Mouse (Mus musculus): ENCODE results near the gene Hat1.

Gene Hat1

DNA sequence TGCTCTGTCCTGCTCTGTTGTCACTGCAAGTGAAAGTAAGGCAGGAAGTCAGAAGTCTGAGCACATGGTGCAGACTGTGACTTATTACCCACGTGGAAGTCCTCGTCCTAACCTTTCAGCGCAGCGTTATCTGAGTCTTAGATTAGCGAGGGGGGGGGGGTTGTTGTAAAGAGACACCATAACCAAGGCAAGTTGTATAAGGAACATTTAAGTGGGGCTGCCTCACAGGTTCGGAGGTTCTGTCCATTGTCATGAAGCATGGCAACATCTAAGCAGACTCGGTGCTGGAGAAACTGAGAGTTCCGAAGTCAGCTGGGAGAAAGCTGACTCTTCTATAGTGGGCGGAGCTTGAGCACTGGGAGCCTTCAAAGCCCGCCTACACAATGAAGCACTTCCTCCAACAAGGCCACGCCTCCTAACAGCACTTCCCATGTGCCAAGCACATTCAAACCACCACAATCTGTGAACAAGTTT lies 12.3 kb upstream of the Hat1 start:
- DNase-seq (ENCODE audit: low spot score in 2 of 2) = no peak

DNA sequence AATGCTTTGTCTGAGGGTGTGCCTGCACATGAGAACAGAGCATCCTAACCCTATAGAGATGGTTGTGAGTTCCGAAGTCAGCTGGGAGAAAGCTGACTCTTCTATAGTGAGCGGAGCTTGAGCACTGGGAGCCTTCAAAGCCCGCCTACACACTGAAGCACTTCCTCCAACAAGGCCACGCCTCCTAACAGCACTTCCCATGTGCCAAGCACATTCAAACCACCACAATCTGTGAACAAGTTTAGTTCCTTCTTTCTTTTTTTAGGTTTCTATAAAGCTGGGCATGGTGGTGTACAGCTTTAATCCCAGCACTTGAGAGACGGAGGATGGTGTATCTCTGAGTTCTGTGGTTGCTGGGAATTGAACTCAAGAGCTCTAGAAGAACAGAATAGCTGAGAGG lies 11.3 kb upstream of the Hat1 start:
- DNase-seq (ENCODE audit: low spot score in 2 of 2) = no peak

DNA sequence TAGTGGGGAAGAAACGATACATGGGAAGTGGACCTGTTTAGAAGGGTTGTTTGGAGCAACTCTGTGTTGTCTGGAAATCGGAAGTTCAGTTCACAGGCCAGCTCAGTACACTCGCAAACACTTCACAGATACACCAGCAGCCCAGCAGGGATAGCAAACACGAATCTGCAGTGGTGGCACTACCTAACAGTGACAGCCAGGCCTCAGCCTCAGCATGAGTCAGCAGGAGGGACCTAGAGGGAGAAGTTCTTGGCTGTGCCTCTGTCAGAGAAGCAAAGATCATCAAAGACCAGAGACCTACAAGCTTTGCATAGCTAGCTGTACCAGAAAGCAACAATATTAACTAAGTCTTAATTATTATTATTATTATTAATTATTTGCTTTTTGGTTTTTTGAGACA lies 6.8 kb upstream of the Hat1 start:
- DNase-seq (ENCODE audit: low spot score in 2 of 2) = no peak

DNA sequence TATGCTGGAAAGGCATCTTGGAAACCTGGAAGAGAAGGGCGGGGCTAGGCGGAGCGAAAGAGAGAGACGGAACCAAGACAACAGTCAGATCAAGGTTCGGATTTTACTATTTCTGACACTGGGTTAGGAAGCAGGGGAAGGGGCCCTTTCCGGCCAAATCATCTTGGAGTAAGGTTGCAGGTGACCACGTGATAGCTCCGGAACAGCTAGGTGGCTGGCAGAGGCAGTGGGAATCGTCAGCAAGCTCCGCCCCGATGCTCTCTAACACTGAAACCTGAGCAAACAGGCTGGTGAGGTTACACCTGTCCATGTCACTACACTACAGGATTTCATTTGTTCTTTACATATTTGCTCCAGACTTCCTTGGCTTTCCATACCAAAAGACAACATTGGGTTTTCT lies 4.9 kb upstream of the Hat1 start:
- no peak for DNase-seq (ENCODE audit: low spot score in 2 of 2)

DNA sequence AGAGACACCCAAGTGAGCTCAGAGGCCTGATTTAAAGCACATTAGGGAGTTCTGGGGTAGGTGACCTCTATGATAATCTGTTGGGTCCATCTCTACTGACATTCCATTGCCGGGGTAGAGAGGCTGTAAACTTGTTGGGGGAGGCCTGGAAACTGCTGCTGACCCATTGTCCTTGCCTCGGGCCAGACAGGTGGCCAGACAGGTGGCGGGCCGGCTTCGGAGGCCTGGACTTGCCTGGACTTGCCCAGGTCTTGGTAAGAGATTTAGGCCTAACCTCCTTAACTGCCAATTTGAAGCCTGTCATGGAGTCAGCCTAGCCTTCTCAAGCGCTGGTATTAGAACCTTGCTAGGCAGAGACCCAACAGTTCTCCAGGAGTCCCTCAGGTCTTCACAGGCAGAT lies 992 bp upstream of the Hat1 start:
- DNase-seq (ENCODE audit: low spot score in 2 of 2) = no peak

DNA sequence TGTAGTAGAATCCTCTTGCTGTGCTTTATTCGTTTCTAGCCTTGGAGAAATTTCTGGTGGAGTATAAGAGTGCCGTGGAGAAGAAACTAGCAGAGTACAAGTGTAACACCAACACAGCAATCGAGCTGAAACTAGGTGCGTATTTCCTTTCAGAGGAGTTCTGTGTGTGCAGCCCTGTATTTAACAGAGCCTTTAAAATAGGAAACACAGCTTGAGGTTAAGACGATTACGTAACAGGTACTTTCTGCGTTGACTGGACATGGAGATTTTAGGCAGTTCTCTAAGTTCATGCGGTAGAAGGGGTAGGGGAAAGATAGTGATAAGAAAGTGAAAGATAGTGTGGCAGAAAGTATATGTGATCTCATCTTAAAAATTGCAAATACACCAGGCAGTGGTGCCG lies 1.1 kb downstream of the Hat1 start:
- DNase-seq (ENCODE audit: low spot score in 2 of 2) = no peak

DNA sequence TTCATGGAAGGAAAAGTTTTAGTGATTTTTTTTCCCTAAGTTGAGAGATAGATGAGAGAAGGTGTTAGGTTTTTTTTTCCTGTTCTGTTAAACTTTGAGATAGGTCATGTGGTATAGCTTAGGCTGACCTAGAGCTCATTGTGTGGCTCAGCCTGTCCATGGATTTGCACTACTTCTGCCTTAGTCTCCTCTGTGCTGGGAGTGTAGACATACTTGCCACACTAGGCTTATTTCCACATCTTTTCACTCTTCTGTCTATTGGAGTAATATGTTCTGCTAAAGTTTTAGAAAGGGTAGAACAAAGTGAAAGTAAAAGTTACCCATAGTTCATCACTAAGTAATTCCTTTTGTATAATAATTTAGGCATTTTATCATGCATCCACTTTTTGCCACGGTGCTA lies 16.9 kb downstream of the Hat1 start:
- DNase-seq (ENCODE audit: low spot score in 2 of 2) = no peak

DNA sequence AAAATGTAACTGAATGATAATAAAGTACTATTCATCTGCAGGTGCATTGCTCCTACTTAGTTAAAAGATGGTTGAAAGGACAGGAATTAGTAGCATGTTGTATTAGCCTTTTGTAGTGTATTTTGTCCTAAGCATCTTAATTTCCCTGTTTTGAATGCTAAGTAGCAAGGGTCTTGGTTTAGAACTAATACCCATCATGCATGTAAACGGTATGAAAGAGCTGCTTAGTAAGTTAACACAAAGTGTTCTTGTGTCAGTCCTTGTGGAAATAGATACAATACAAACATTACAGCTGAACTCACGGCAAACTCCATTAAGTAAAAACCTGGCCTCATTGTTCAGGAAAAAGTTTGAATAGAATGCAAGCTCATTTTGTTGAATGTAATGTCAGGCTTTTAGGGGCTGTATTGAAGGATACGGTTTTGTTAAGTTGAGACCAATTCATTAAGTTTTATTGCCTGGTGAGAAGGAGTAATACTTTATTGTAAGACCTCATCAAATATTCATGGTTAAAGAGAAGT lies 30.1 kb downstream of the Hat1 start:
- DNase-seq (ENCODE audit: low spot score in 2 of 2) = no peak

DNA sequence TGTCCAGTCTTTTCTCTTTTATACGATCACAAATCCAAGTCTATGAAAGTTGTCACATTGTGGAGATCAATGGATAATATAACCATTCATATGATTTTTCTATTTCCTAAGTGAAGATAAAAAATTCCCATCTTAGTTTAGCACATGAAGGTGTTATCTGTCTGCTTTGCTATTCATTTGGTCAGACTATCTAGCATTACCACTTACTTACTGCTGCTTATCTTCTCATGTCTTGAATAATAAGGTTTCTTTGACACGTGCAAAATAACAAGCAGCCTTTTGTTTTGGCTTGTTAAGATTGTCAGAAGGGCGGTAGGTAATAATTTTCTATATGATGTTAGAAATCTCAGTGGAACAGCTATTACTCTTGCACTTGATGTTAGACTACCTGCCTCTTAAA lies 30.6 kb downstream of the Hat1 start:
- DNase-seq (ENCODE audit: low spot score in 2 of 2) = no peak

DNA sequence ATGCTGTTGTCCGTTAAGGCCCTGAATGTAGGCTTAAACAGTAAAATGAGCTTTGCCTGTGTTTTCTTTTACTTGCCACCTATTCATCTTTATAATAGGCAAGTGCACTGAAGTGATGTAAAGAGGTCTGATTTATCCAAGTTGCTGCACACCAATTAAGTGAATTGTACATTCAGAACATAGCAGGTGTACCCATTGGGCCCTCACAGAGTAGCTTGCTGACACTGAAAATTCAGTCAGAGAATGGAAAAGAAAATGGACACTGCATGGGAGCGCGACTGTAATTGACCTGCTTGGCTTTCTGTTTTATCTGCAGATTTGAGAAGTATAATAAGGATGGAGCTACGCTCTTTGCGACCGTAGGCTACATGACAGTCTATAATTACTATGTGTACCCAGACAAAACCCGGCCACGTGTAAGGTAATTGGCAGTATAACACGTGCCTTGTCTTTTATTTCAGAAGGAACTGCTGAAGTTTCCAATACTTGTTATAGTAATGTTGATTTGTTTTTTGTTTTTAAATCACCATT lies 32.2 kb downstream of the Hat1 start:
- no peak for DNase-seq (ENCODE audit: low spot score in 2 of 2)

DNA sequence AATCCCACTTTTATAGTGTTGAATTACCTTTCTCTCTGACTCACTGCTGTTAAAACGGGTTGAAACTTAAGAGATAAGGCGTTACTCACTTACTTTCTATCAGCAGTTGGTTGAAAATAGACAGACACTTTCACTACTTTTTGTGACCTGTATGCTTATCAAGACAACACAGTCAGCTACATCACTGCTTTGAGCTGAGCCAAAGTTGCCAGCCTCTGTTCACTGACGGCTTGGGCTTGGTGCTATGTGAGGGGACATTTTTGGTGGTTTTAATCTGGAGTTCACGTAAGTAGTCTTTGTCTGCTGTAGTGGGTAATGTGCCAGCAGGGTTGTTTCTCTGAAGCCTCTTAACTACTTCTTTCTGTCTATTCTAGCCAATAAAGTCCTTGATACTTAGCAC lies 35.8 kb downstream of the Hat1 start:
- no peak for DNase-seq (ENCODE audit: low spot score in 2 of 2)

DNA sequence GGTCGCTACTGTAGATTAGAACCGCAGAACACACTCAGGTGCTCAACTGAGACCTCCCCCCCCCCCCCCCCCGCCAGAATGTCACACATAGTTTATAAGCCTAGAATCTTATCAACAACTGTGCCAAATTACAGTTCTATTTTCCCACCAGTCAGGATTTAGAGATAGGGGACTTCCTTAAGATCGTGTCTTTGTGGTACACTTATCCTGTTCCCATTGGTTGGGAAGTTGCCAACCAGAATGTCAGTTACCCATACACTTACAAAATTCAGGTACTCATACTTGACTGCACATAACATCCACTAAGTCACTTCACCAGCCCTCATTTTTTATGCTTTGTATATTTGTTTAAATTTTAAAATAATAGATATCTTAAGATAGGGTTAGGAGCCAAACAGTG lies 46.7 kb downstream of the Hat1 start:
- no peak for DNase-seq (ENCODE audit: low spot score in 2 of 2)

DNA sequence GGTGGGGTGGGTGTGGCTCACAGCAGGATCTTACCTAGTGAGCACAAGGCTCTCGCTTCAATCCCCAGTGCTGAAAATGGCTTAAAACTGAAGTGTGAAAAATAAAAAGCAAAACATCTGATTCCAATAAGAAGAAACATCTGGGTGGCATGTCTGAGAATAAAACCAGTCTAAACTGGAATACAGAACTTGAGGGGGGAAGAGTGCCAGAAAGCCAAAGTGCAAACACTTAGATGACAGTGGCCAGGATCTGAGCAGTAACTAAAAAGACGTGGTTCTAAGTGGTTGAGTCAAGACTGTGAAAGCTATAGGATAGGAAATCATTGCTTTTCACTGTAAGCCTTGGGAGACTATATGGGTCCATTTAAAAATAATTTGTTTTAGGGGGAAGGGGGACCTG lies 54.6 kb downstream of the Hat1 start:
- no peak for DNase-seq (ENCODE audit: low spot score in 2 of 2)

DNA sequence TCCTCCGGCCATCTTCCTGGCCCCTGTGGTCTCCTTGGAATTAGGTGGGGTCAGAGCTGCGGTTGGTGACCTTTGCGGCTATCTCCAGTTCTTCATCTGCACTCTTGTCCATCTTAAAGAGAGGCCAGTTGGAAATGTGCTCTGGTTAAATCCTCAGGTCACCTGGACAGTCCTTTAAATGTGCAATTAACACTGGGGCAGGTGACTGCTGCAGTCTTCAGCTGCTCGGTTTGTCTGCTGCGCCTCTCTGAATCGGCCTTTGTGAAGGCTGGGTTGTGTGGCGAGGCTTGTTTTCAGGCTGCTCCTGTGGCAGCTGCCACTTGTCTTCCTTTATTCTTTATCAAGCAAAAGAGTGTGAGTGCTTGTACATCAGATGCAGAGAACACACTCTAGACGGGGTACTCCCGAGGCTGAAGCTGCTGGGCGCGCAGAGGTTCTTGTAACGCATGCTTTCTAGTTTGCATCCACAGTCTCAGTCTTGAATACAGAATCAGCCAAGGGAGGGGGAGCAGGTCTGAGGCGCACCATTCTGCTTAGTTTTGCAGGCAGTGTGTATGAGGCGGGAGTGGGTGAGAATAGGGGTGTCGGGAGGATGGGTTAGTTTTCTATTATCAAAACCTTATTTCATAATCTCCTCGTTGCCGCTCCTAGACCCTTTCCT lies 56.9 kb downstream of the Hat1 start:
- no peak for DNase-seq (ENCODE audit: low spot score in 2 of 2)

DNA sequence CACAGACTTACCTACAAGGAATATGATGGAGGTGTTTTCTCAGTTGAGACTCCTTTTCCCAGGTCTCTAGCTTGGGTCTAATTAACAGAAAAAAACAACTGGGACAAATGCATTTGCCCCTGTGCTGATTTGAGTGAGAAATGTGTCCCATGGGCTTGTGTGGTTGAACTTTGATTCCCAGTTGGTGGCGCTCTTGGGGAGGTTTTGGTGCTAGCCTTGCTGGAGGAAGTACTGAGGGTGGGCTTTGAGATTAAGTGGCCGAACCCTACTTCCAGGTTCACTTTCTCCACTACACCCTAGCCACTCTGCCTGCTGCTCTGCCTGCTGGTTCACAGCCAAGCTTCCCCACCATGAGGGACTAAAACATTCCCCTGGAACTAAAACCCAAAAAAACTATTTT lies 60.8 kb downstream of the Hat1 start:
- no peak for DNase-seq (ENCODE audit: low spot score in 2 of 2)

DNA sequence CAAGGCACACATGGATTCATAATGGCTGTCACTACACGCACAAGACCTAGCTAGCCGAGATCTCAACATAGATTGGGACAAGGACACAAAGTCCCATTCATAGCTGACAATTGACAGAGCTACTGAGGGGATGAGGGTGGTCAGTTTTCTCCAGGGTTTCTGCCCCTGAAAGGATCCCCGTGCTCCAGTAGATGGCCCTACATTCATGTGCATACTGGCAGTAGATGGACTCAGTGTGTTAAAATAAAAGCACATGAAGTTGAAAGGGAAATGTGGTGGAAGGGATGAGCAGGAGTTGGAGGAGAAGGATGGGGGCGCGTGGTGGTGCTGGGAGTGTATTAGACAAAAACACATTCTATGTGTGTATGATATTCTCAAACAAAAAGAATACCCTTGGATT lies 63.0 kb downstream of the Hat1 start:
- DNase-seq (ENCODE audit: low spot score in 2 of 2) = no peak

DNA sequence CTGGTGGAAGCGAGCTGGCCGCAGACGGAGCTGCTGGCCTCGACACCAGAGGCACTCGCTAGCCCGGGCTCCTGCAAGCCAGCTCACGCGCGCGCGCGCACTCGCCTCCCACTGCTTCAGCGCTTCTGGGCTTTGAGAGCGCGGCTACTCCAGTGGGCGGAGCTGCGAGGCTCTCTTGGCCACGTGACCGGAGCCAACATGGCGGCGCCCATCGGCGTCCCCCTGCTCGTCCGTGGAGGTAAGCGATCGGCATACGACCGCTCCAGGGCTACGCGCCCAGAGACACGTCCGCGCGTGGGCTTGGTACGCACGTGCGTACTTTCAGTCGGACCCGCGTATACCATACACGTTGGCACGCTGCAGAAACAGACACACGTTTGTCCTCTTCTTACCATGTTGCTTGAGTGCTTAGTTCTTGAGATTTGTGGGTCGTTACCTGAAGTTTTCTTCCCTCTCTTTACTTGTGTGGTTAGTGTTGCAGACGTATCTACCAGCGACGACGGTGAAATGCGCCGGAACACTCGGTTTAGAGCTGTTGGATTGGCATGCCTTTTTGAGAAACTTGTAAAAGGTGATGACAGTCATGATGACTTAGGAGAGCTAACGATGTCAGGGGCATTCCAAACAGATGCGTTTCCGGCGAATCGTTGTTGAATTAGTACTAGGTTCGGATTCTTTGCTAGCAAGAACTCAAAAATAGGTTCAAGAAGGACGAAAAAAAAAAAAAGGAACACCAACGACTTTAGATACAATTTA lies 64.6 kb downstream of the Hat1 start, which contains the start of gene Metap1d:
TSS of gene Metap1d (plus strand) at position 116 of the 756 bp plus-strand sequence.
- peak; percentile 97 for DNase-seq (ENCODE audit: low spot score in 2 of 2)

DNA sequence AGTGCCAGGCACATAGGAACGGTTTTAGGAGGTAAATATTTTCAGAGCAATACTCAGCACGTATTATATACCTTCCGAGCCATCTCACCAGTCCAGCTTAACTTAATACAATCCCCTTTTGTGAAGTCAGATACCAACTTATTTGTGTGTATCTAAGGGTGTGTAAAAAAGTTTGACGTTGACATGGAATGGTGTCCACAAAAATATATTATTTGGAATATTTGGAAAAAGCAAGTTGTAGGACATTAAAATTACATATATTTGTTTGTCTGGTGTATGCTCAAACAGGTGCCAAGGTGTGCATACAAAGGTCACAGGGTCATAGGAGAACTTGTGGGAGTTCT lies 65.1 kb downstream of the Hat1 start:
- DNase-seq (ENCODE audit: low spot score in 2 of 2) = no peak

DNA sequence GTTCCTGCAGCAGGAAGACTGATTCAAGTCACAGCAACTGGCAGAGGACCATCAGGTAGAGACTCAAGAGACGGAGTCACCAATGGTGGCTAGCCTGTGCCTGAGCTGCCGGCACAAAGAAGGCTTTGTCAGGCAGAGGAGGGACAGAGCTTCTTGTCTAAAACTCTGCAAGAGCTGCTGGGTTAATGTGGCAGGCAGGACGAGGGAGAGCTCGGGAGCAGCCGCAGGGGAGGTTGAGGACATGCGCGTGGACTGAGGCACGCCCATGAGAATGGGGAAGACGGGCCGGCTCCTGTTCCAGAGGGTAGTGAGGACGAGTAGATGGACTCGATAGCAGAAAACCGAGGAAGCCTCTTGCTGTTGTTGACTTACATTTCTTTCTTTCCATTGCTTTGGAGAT lies 69.9 kb downstream of the Hat1 start:
- no peak for DNase-seq (ENCODE audit: low spot score in 2 of 2)

DNA sequence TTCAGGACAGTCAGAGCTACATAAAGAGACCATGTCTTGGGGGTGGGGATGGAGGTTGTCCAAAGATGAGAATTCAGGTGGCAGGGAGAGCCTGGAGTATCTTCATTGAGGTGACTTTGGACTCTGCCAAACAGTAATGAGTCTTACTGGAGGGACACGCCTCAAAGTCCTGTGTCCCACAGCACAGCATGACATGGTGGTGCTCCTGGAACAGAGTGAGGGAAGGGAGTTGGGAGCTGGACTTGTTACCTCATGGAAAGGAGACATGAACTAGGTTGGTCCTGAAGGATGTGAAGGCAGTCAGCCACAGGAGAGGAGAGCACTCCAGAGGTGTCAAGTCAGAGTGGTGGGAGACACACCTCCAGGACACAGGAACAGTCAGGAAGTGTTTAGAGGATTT lies 70.9 kb downstream of the Hat1 start:
- no peak for DNase-seq (ENCODE audit: low spot score in 2 of 2)

DNA sequence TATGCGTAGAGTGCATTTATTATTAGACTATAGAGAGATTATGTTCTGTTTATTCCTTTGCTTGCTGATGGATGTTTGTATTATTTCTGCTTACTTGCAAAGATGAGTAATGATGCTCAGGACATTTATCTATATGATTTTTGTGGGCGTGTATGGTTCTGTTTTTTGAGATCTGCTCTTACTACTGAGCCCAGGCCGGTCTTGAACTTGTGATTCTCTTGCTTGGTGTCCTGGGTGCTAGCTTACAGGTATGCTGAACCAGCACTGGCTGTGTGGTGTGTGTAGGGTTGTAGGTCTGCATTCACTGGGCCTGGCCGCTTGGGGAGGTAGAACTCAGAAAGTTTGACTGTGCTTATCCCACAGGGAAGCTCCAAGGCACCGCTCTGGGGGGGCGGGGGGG lies 72.4 kb downstream of the Hat1 start:
- no peak for DNase-seq (ENCODE audit: low spot score in 2 of 2)

DNA sequence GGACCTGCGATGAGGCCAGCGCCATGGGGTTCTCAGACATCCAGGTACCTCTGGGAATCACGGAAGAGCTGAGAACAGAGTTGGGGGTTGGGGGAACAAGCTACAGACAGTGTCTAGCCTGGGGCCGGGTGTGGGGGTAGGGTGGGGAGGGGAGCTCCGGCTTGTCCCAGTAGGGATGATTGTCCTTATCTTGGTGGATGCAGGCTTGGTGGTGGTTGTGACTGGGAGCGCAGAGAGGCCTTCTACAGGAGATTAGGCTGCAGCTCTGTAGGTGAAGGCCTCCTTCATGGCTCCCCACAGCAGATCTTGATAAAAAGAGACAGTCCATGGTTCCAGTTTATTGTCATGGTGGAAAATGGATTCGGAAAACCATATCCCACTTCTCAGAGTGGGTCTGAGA lies 72.8 kb downstream of the Hat1 start:
- no peak for DNase-seq (ENCODE audit: low spot score in 2 of 2)

DNA sequence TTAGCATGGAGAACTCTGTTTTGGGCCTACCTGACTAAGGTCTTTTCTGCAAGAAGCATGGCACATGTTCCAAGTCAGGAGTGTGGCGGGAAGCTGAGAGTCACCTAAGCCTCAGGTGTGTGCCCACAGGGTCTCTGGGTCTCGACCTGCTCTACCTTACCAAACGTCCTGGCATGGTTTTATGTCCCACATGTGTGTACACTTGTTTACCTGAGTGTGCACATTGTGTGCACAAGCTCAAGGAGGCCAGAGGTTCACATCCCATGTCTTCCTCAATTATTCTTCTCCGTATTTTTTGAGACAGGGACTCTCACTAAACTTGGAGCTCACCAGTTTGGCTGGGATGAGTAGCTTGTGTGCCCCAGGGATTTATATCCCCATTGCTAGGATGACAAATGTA lies 73.3 kb downstream of the Hat1 start:
- DNase-seq (ENCODE audit: low spot score in 2 of 2) = no peak

Measured in right cerebral cortex, postnatal 10 days (tissue).